Mouse (Mus musculus) liver, embryonic 14.5 days (tissue): ENCODE data around the gene Cox19. TPM values are rescaled to one million over a fixed set of nuclear protein-coding genes. Genes with fewer than 3 reads are reported as not detected.

Experiments used
- ATAC-seq: fragments of 200-750 bp; cut with Nextera tagmentation; 2 replicates; pipeline ENCODE4 v1.8.0; 2017; ENCODE audit warnings: moderate number of reproducible peaks, mild to moderate bottlenecking, moderate library complexity; ENCODE audit not compliant: insufficient read depth
- DNase-seq, 3 experiments: peaks; one replicate each; pipeline ENCODE4 v3.0.0-alpha.2; 2012 to 2013; ENCODE audit warnings: low read depth in 3 of 3, low spot score in 3 of 3
- H3K27ac ChIP-seq: fragments of 300-500 bp; sonication (generic); 2 replicates; pipeline ENCODE4 v1.5.1; 2014; ENCODE audit warnings: moderate library complexity, mild to moderate bottlenecking, control low read depth, inconsistent platforms
- H3K27me3 ChIP-seq: fragments of 300-500 bp; sonication (generic); 2 replicates; pipeline ENCODE4 v1.6.1; 2014; ENCODE audit warnings: mild to moderate bottlenecking, low read length, moderate library complexity; ENCODE audit not compliant: control insufficient read depth, insufficient read depth
- H3K36me3 ChIP-seq: fragments of 300-500 bp; sonication (generic); replicated peaks from 2 replicates; pipeline ENCODE4 v1.6.1; 2014; ENCODE audit warnings: low read depth; ENCODE audit not compliant: control insufficient read depth, insufficient read depth
- H3K4me1 ChIP-seq, 2 experiments: fragments of 200-500 bp in 1 of 2; fragments of 300-500 bp in 1 of 2; sonication (generic) in 1 of 2; replicated peaks; 2 replicates each; pipeline ENCODE4 v1.6.1; 2012 to 2014; ENCODE audit warnings: antibody characterized with exemption in 1 of 2, inconsistent platforms in 1 of 2, low read length in 1 of 2; ENCODE audit not compliant: control insufficient read depth in 2 of 2, insufficient read depth in 2 of 2
- H3K4me2 ChIP-seq: fragments of 300-500 bp; sonication (generic); 2 replicates; pipeline ENCODE4 v1.6.1; 2014; ENCODE audit warnings: low read depth, mild to moderate bottlenecking, control low read depth, moderate library complexity
- H3K4me3 ChIP-seq, 2 experiments: fragments of 200-500 bp in 1 of 2; fragments of 300-500 bp in 1 of 2; sonication (generic) in 1 of 2; 2 replicates each; pipeline ENCODE4 v1.5.1; 2012 to 2014; ENCODE audit warnings: low read depth in 2 of 2, low read length in 2 of 2, mild to moderate bottlenecking in 2 of 2, control low read depth in 1 of 2, inconsistent platforms in 1 of 2, moderate library complexity in 1 of 2; ENCODE audit not compliant: insufficient read depth in 1 of 2
- H3K9ac ChIP-seq: fragments of 300-500 bp; sonication (generic); replicated peaks from 2 replicates; pipeline ENCODE4 v1.6.1; 2014; ENCODE audit warnings: mild to moderate bottlenecking, control low read depth, moderate library complexity
- H3K9me3 ChIP-seq: fragments of 300-500 bp; sonication (generic); 2 replicates; pipeline ENCODE4 v1.6.1; 2016; ENCODE audit warnings: low read length, mixed read lengths; ENCODE audit not compliant: control insufficient read depth
- CTCF ChIP-seq: IDR thresholded peaks from 2 replicates; pipeline ENCODE4 v1.5.1; 2016; ENCODE audit warnings: antibody characterized with exemption, low read depth, control low read depth
- EP300 ChIP-seq: IDR thresholded peaks from 2 replicates; pipeline ENCODE4 v1.6.1; 2016; ENCODE audit warnings: antibody characterized with exemption, low read depth
- WGBS: fragments of 180-500 bp; shearing (Covaris S2); extraction: QIAGEN DNeasy Blood & Tissue Kit; methylation state at CpG from one replicate; pipeline ENCODE4 v1.1.7; 2014; ENCODE audit not compliant: insufficient replicate concordance; 5-methylcytosine and 5-hydroxymethylcytosine counted together
- polyA plus RNA-seq, 2 experiments: library from polyadenylated mRNA; depleted of rRNA in 1 of 2; stranded (reverse) in 1 of 2; unstranded in 1 of 2; fragments of >200 nt; fragmentation: Nextera tagmentation in 1 of 2; extraction: Ambion mirVana in 1 of 2; gene quantifications; 2 replicates each; pipeline versions ENCODE4 v1.2.1 to v1.2.3; 2012 to 2014

Cox19 gene
- polyA plus RNA-seq, 2 experiments = 23.3 to 61.4 TPM

- peak; percentile 61 for TF ChIP-seq CTCF
- no peak for TF ChIP-seq EP300
- peak; percentile 25; the same call in 1 of the 2 replicates for ATAC-seq
- Histone ChIP-seq H3K27ac (no peak overlapping the region), H3K4me1 (peaks cover 24 to 29% of the 10 kb centered on the region in 2 experiments), H3K4me3 (no peak overlapping the region), H3K9ac (no peak overlapping the region), H3K36me3 (no peaks in the 10 kb centered on the region), H3K27me3 (no peaks in the 10 kb centered on the region), H3K4me2 (no peak overlapping the region), H3K9me3 (no peaks in the 10 kb centered on the region)
- peak in 1 of 3 experiments; percentile 53 for DNase-seq
- WGBS = 45% methylated on average over 10 of the region's 10 CpGs
Measured at GRCm38 (mm10) chr5:139353496-139353895, 2.3 kb upstream of the Cox19 start.

DNA sequence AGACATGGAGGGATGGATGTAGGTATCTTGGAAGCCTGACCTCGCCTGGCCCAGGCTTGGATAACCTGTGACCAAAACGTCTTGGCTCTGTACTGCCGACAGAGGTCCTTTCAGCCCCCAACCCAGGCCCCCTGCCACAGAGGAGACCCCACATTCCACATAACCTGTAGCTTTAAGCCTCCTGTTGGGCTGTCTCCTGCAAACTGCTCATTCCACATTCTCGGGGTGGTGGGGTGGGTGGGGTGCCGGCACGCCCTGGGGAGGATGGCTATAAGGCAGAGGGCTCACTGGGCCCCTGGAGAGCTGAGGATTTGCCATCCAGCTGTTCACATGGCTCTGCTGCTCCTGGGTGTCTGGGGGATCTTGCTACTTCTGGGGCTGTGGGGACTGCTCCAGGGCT is 1.1 kb upstream of the Cox19 start, which contains the start of gene Cyp2w1:
Cyp2w1 (plus strand) TSS at position 301 of the 400 bp plus-strand sequence.
- Histone ChIP-seq H3K4me2 (no peak within 1 kb of the TSS), H3K9me3 (no peaks in the 10 kb centered on the region), H3K4me3 (no peak within 1 kb of the TSS), H3K36me3 (no peaks in the 10 kb centered on the region), H3K9ac (no peak within 1 kb of the TSS; the same call in 1 of the 2 replicates), H3K27ac (no peak within 1 kb of the TSS), H3K27me3 (no peaks in the 10 kb centered on the region), H3K4me1 (peaks cover 24 to 31% of the 10 kb centered on the region in 2 experiments)
- ATAC-seq (no peak), DNase-seq (no peak)
- no peak for TF ChIP-seq CTCF
- no peak for TF ChIP-seq EP300
- 45% methylated on average over 6 of the region's 6 CpGs for WGBS

- Histone ChIP-seq H3K4me2 (no peak overlapping the region), H3K4me3 (no peak overlapping the region), H3K9me3 (no peaks in the 10 kb centered on the region), H3K4me1 (peaks cover 24 to 31% of the 10 kb centered on the region in 2 experiments), H3K36me3 (no peaks in the 10 kb centered on the region), H3K27ac (no peak overlapping the region), H3K9ac (no peak overlapping the region; the same call in 1 of the 2 replicates), H3K27me3 (no peaks in the 10 kb centered on the region)
- DNase-seq (no peak), ATAC-seq (no peak)
- 25% methylated on average over 8 of the region's 8 CpGs for WGBS
- no peak for TF ChIP-seq CTCF
- TF ChIP-seq EP300 = no peak
Measured at GRCm38 (mm10) chr5:139351628-139352027, 410 bp upstream of the Cox19 start.

- DNase-seq (no peak), ATAC-seq (peak; percentile 45)
- no peak overlapping the region; a peak in 1 of 4 replicates for H3K4me3 ChIP-seq
- 40% methylated on average over 6 of the region's 6 CpGs for WGBS
- peaks cover 30 to 38% of the 10 kb centered on the region in 2 experiments for H3K4me1 ChIP-seq
- TF ChIP-seq CTCF (no peak), EP300 (no peak)
- no peaks in the 10 kb centered on the region for H3K27me3 ChIP-seq
- H3K4me2 ChIP-seq = peak overlapping the region; percentile 49
- no peaks in the 10 kb centered on the region for H3K36me3 ChIP-seq
- no peaks in the 10 kb centered on the region for H3K9me3 ChIP-seq
- peak overlapping the region; percentile 47 for H3K27ac ChIP-seq
- no peak overlapping the region for H3K9ac ChIP-seq
Measured at GRCm38 (mm10) chr5:139349713-139350112, 1.5 kb downstream of the Cox19 start.

GRCm38 (mm10) chr5:139347225-139347624 is 4.0 kb downstream of the Cox19 start:
- DNase-seq = no peak

More at GRCm38 (mm10) chr5:139347225-139347624, 4.0 kb downstream of the Cox19 start:
- H3K4me2 ChIP-seq = no peak overlapping the region
- H3K9me3 ChIP-seq = no peaks in the 10 kb centered on the region
- no peak for ATAC-seq
- 57% methylated on average over 1 of the region's 1 CpGs for WGBS
- peaks cover 26 to 40% of the 10 kb centered on the region in 2 experiments for H3K4me1 ChIP-seq
- no peak overlapping the region for H3K9ac ChIP-seq
- H3K36me3 ChIP-seq = peaks cover 6% of the 10 kb centered on the region
- H3K27ac ChIP-seq = no peak overlapping the region
- H3K27me3 ChIP-seq = no peaks in the 10 kb centered on the region
- H3K4me3 ChIP-seq = no peak overlapping the region
- TF ChIP-seq EP300 (no peak), CTCF (no peak)
